ENCODE assay signal across 14 mouse cellular contexts in the genomic region with DNA sequence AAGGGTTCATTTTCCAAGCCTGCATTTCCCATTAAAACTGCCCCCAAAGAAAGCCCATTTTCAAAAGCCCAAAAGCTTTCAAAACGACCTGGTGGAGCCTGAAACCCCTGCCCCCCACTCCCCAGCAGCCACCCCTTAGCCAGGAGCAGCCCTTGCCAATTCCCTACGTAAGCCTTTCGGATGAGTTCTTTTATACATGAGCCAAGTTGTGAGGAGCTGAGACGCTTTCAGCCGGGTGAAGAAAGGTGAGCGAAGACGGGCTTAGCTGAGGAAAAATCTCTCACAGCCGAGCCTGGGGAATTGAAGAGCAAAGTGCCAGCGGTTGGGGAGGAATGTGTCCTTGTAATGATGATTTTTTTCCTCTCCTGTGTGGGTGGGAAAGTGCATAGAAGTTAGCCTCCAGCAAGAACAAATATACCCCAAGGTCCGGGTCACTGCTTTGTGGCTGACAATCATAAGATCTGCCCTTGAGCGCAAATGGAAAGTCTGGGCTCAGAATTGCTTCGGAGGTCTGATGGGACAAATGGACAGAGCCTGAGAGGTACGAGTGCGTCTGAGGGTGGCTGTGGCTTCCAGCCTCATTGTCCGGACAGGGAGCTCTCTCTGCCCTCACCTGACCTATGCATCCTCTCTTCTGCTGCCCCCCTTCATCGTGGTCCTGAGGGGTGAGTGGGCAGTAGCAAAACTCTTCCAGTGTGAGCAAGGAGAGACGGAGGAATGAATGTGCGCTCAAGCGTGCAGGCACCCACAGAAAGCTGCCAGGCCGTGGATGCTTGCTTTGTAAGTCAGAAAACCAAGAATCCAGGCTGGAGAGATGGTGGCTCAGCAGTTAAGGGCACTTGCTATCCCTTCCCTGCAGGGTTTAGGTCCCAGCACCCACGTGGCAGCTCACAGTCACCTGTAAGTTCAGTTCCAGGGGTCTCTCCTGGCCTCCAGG. TPM values are rescaled to one million over a fixed set of nuclear protein-coding genes. Genes with fewer than 3 reads are reported as not detected.
DNase-seq lines count a peak whose midpoint lies in the region; ATAC-seq and TF ChIP-seq lines count a peak whose summit lies in the region.
"Had no signal": no experiment of that assay in that cellular context is flagged by ENCODE, and none has a peak within 500 bp of the region (broad histone marks: within the 10 kb centered on the region; RNA-seq: fewer than 3 reads in every experiment).

No protein-coding gene starts in this region.

- no peak overlapping the region for H3K4me3 ChIP-seq in kidney, adult 2 months (ENCODE audit: insufficient read depth, low read depth, low read length)
- H3K4me3 ChIP-seq in limb, embryonic 14.5 days (replicated peaks; ENCODE audit: low read length): no peak overlapping the region

- H3K9ac ChIP-seq in limb, embryonic 14.5 days (ENCODE audit: low read depth, low read length, severe bottlenecking): no peak overlapping the region

- no peak for ATAC-seq in limb, embryonic 14.5 days (ENCODE audit: low FRiP score, low read depth)

- H3K36me3 ChIP-seq in kidney, adult 2 months (ENCODE audit: control insufficient read depth, insufficient read depth, low read length): no peaks in the 10 kb centered on the region; the same call in 1 of the 2 replicates
- peaks cover 9% of the 10 kb centered on the region for H3K36me3 ChIP-seq in limb, embryonic 14.5 days (ENCODE audit: control insufficient read depth, insufficient read depth, low read length)

- H3K4me2 ChIP-seq in limb, embryonic 14.5 days (replicated peaks; ENCODE audit: low read depth, low read length, severe bottlenecking): no peak overlapping the region

- DNase-seq in adrenal gland, adult 2 months: peak; percentile 60
- DNase-seq in adrenal gland, postnatal 25 days: no peak
- peak; percentile 43 for DNase-seq in kidney, adult 2 months
- no peak for DNase-seq in kidney, adult 18-20 months
- DNase-seq in retina, postnatal 1 day: peak; percentile 26
- DNase-seq in retina, embryonic 14.5 days (ENCODE audit: low spot score): no peak
- peak; percentile 38 for DNase-seq in limb, embryonic 14.5 days (ENCODE audit: low spot score)
- no peak for DNase-seq in left cerebral cortex, postnatal 10 days (ENCODE audit: extremely low spot score in 1 of 2, low spot score in 2 of 2)
- DNase-seq: heart, postnatal 36 days; thymus, postnatal 36 days had no signal

- no peaks in the 10 kb centered on the region for H3K9me3 ChIP-seq in limb, embryonic 14.5 days (ENCODE audit: control insufficient read depth, low read length)

- TF ChIP-seq CTCF in kidney, adult 2 months (conservative IDR thresholded peaks at IDR 0.05; ENCODE audit: insufficient read depth, insufficient read length, low read depth, low read length): no peak

- intact Hi-C loops in left cerebral cortex, postnatal 10 days (cut with DNase I): no loop called here

- peaks cover 2% of the 10 kb centered on the region; the same call in 1 of the 2 replicates for H3K4me1 ChIP-seq in kidney, adult 2 months (ENCODE audit: control insufficient read depth, insufficient read depth, low read length)
- no peaks in the 10 kb centered on the region for H3K4me1 ChIP-seq in limb, embryonic 14.5 days (ENCODE audit: control insufficient read depth, insufficient read depth, low read length)

- 25% methylated on average over 21 of the region's 21 CpGs for WGBS in kidney, adult 2 months
- WGBS in limb, embryonic 14.5 days: 59% methylated on average over 21 of the region's 21 CpGs

- H3K27ac ChIP-seq in kidney, adult 2 months (ENCODE audit: insufficient read depth, low read depth, low read length): no peak overlapping the region
- H3K27ac ChIP-seq in limb, embryonic 14.5 days (replicated peaks; ENCODE audit: low read depth, low read length): no peak overlapping the region

- no peak for TF ChIP-seq POLR2A in kidney, adult 2 months (IDR thresholded peaks at IDR 0.05; ENCODE audit: low read depth, low read length)
- no peak for TF ChIP-seq POLR2A in limb, embryonic 14.5 days (IDR thresholded peaks at IDR 0.05; ENCODE audit: borderline replicate concordance, extremely low read depth, insufficient read depth, insufficient read length)

- H3K27me3 ChIP-seq in kidney, adult 2 months (replicated peaks; ENCODE audit: control insufficient read depth, insufficient read depth, low read length): no peaks in the 10 kb centered on the region
- no peaks in the 10 kb centered on the region for H3K27me3 ChIP-seq in limb, embryonic 14.5 days (ENCODE audit: control insufficient read depth, insufficient read depth, low read length)

RNA-seq across cellular contexts. Expression of gene Tuba1c, which starts 11.5 kb away (rescaled TPM):
- 100 to 1,000 TPM; 270 to 284 TPM for total RNA-seq in adrenal gland, adult 2 months (2021)
- polyA plus RNA-seq in adrenal gland, adult 2 months (2012; rRNA removed): 205 and 318 TPM in 2 replicates
- total RNA-seq in adrenal gland, postnatal 25 days (2021): 286 and 303 TPM in 2 replicates
- 128 and 146 TPM in 2 replicates for polyA plus RNA-seq in kidney, adult 2 months (2012; rRNA removed)
- 192 and 293 TPM in 2 replicates for polyA plus RNA-seq in limb, embryonic 14.5 days (2012; rRNA removed)
- 150 and 162 TPM in 2 replicates for polyA plus RNA-seq in limb, embryonic 14.5 days (2014; fragmentation: Nextera tagmentation; extraction: Ambion mirVana)
- total RNA-seq in left cerebral cortex, postnatal 10 days (2021): 100 to 1,000 TPM; 255 to 292 TPM

RNA-seq across cellular contexts. Expression of gene Prph, which starts 13.8 kb away (rescaled TPM):
- under 1 TPM; 0.43 to 0.86 TPM for total RNA-seq in adrenal gland, adult 2 months (2021)
- polyA plus RNA-seq in adrenal gland, adult 2 months (2012; rRNA removed): 2.4 and 8.5 TPM in 2 replicates
- 0.52 and 2.2 TPM in 2 replicates for total RNA-seq in adrenal gland, postnatal 25 days (2021)
- polyA plus RNA-seq in kidney, adult 2 months (2012; rRNA removed): 1.7 and 3.2 TPM in 2 replicates
- polyA plus RNA-seq in limb, embryonic 14.5 days (2012; rRNA removed): 2.7 and 4.2 TPM in 2 replicates
- polyA plus RNA-seq in limb, embryonic 14.5 days (2014; fragmentation: Nextera tagmentation; extraction: Ambion mirVana): 1.3 and 1.7 TPM in 2 replicates
- total RNA-seq in left cerebral cortex, postnatal 10 days (2021): 1 to 10 TPM; 5.5 to 5.9 TPM
- total RNA-seq: megakaryocyte, adult 5-6 weeks had no signal

RNA-seq across cellular contexts. Expression of gene Troap, which starts 33.2 kb away (rescaled TPM):
- under 1 TPM; 0.73 to 0.78 TPM for total RNA-seq in adrenal gland, adult 2 months (2021)
- polyA plus RNA-seq in adrenal gland, adult 2 months (2012; rRNA removed): 2.8 and 5.2 TPM in 2 replicates
- total RNA-seq in adrenal gland, postnatal 25 days (2021): 4.3 and 5.6 TPM in 2 replicates
- polyA plus RNA-seq in kidney, adult 2 months (2012; rRNA removed): 0.29 and 0.33 TPM in 2 replicates
- 41.5 and 51.3 TPM in 2 replicates for polyA plus RNA-seq in limb, embryonic 14.5 days (2012; rRNA removed)
- 20.3 and 22.1 TPM in 2 replicates for polyA plus RNA-seq in limb, embryonic 14.5 days (2014; fragmentation: Nextera tagmentation; extraction: Ambion mirVana)
- 1 to 10 TPM; 1.4 to 2.2 TPM for total RNA-seq in left cerebral cortex, postnatal 10 days (2021)

RNA-seq across cellular contexts. Expression of gene C1ql4, which starts 46.4 kb away (rescaled TPM):
- total RNA-seq in adrenal gland, adult 2 months (2021): not detected
- polyA plus RNA-seq in adrenal gland, adult 2 months (2012; rRNA removed): not detected in 2 replicates
- total RNA-seq in adrenal gland, postnatal 25 days (2021): not detected in 2 replicates
- polyA plus RNA-seq in kidney, adult 2 months (2012; rRNA removed): 0.44 and 0.61 TPM in 2 replicates
- 0.13 TPM in 1 of 2 replicates, not detected in the other for polyA plus RNA-seq in limb, embryonic 14.5 days (2012; rRNA removed)
- polyA plus RNA-seq in limb, embryonic 14.5 days (2014; fragmentation: Nextera tagmentation; extraction: Ambion mirVana): not detected in 2 replicates
- not detected for total RNA-seq in left cerebral cortex, postnatal 10 days (2021)
- total RNA-seq: heart, postnatal 36 days; left cerebral cortex, adult 8-10 months; megakaryocyte, adult 5-6 weeks had no signal
- polyA plus RNA-seq: frontal cortex, adult 2 months; liver, embryonic 16.5 days had no signal

RNA-seq across cellular contexts. Expression of gene Dnajc22, which starts 51.8 kb away (rescaled TPM):
- 1 to 10 TPM; 3.2 to 4.4 TPM for total RNA-seq in adrenal gland, adult 2 months (2021)
- 0.29 and 0.31 TPM in 2 replicates for polyA plus RNA-seq in adrenal gland, adult 2 months (2012; rRNA removed)
- 1.9 and 3.8 TPM in 2 replicates for total RNA-seq in adrenal gland, postnatal 25 days (2021)
- 49.9 and 53.4 TPM in 2 replicates for polyA plus RNA-seq in kidney, adult 2 months (2012; rRNA removed)
- polyA plus RNA-seq in limb, embryonic 14.5 days (2012; rRNA removed): 0.87 and 1.7 TPM in 2 replicates
- polyA plus RNA-seq in limb, embryonic 14.5 days (2014; fragmentation: Nextera tagmentation; extraction: Ambion mirVana): 0.11 and 0.37 TPM in 2 replicates
- not detected for total RNA-seq in left cerebral cortex, postnatal 10 days (2021)
- polyA plus RNA-seq: frontal cortex, adult 2 months had no signal

Comparison
In these comparisons a context has a peak if more than half of its experiments do, and no peak if none do; other contexts are left out.
1. DNase-seq: peak in adrenal gland, adult 2 months (single experiment), kidney, adult 2 months (single experiment), retina, postnatal 1 day (single experiment) and limb, embryonic 14.5 days (single experiment); none in adrenal gland, postnatal 25 days (single experiment), kidney, adult 18-20 months (single experiment), retina, embryonic 14.5 days (single experiment) and left cerebral cortex, postnatal 10 days (0 of 2).